Mouse (Mus musculus) monocyte, adult 2 months (primary cell): ENCODE measurements around the gene Tpst2.
"Not testable (repeated sequence)": the region's sequence is repeated elsewhere in the genome, so short reads cannot be mapped to it uniquely, and the experiment has no call there.

Experiments
- DNase-seq, 2 experiments: peaks; one replicate each; pipeline ENCODE4 v3.0.0; 2022; ENCODE audit warnings: low spot score in 2 of 2, low read depth in 1 of 2

Tpst2 gene

GRCm38 (mm10) chr5:112295564-112295963 lies 19.1 kb downstream of the Tpst2 start:
- DNase-seq, result no peak

GRCm38 (mm10) chr5:112296404-112297181 lies 20.1 kb downstream of the Tpst2 start:
- DNase-seq, result no peak

GRCm38 (mm10) chr5:112297257-112297656 lies 20.8 kb downstream of the Tpst2 start:
- no peak for DNase-seq

- DNase-seq, result no peak
Observed at GRCm38 (mm10) chr5:112298226-112298988, 21.9 kb downstream of the Tpst2 start.

- DNase-seq, result no peak
Observed at GRCm38 (mm10) chr5:112299399-112299798, 22.9 kb downstream of the Tpst2 start.

GRCm38 (mm10) chr5:112300112-112300511 lies 23.6 kb downstream of the Tpst2 start:
- DNase-seq, result no peak

GRCm38 (mm10) chr5:112300721-112301308 lies 24.3 kb downstream of the Tpst2 start:
- DNase-seq, result no peak

GRCm38 (mm10) chr5:112301694-112302093 lies 25.2 kb downstream of the Tpst2 start:
- DNase-seq, result no peak

- DNase-seq, result no peak
Observed at GRCm38 (mm10) chr5:112302310-112302709, 25.8 kb downstream of the Tpst2 start.

GRCm38 (mm10) chr5:112305842-112306241 lies 29.4 kb downstream of the Tpst2 start:
- DNase-seq, result no peak

GRCm38 (mm10) chr5:112313222-112313885 lies 36.9 kb downstream of the Tpst2 start:
- no peak for DNase-seq

- no peak for DNase-seq
Observed at GRCm38 (mm10) chr5:112316468-112316867, 40.0 kb downstream of the Tpst2 start.

- DNase-seq, result no peak
Observed at GRCm38 (mm10) chr5:112317328-112317727, 40.8 kb downstream of the Tpst2 start.

GRCm38 (mm10) chr5:112319343-112319742 lies 42.9 kb downstream of the Tpst2 start:
- not testable (repeated sequence) for DNase-seq

- no peak for DNase-seq
Observed at GRCm38 (mm10) chr5:112320379-112320778, 43.9 kb downstream of the Tpst2 start.

GRCm38 (mm10) chr5:112320936-112321335 lies 44.4 kb downstream of the Tpst2 start:
- no peak for DNase-seq

- no peak for DNase-seq
Observed at GRCm38 (mm10) chr5:112321376-112321775, 44.9 kb downstream of the Tpst2 start.

GRCm38 (mm10) chr5:112323246-112323645 lies 46.8 kb downstream of the Tpst2 start:
- DNase-seq, result no peak

- DNase-seq, result peak; percentile 63 to 64
Observed at GRCm38 (mm10) chr5:112324637-112325545, 48.4 kb downstream of the Tpst2 start.
